Mouse (Mus musculus) neural tube, embryonic 11.5 days (tissue): Measurements from ENCODE around the gene Pakap. TPM values are rescaled to one million over a fixed set of nuclear protein-coding genes. Genes with fewer than 3 reads are reported as not detected.

Experiments used
- ATAC-seq: fragments of 200-750 bp; cut with Nextera tagmentation; 2 replicates; pipeline ENCODE4 v1.8.0; 2017; ENCODE audit warnings: moderate number of reproducible peaks, mild to moderate bottlenecking, moderate TSS enrichment, moderate library complexity; ENCODE audit not compliant: insufficient read depth, low FRiP score, low TSS enrichment
- DNase-seq: peaks from one replicate; pipeline ENCODE4 v3.0.0-alpha.2; 2015; ENCODE audit warnings: low spot score
- H3K27ac ChIP-seq: fragments of 300-500 bp; sonication (generic); 2 replicates; pipeline ENCODE4 v1.5.1; 2014; ENCODE audit warnings: low read depth, mild to moderate bottlenecking, low read length
- H3K27me3 ChIP-seq: fragments of 300-500 bp; sonication (generic); 2 replicates; pipeline ENCODE4 v1.6.1; 2014; ENCODE audit warnings: mild to moderate bottlenecking, low read length, mixed read lengths; ENCODE audit not compliant: control insufficient read depth, insufficient read depth
- H3K36me3 ChIP-seq: fragments of 300-500 bp; sonication (generic); 2 replicates; pipeline ENCODE4 v1.6.1; 2014; ENCODE audit warnings: mild to moderate bottlenecking, low read length, moderate library complexity, mixed read lengths; ENCODE audit not compliant: control insufficient read depth, insufficient read depth
- H3K4me1 ChIP-seq: fragments of 300-500 bp; sonication (generic); 2 replicates; pipeline ENCODE4 v1.6.1; 2014; ENCODE audit warnings: low read length, mixed read lengths; ENCODE audit not compliant: control insufficient read depth, insufficient read depth
- H3K4me2 ChIP-seq: fragments of 300-500 bp; sonication (generic); 2 replicates; pipeline ENCODE4 v1.6.1; 2014; ENCODE audit warnings: low read depth, mild to moderate bottlenecking, moderate library complexity
- H3K4me3 ChIP-seq: fragments of 300-500 bp; sonication (generic); 2 replicates; pipeline ENCODE4 v1.5.1; 2014; ENCODE audit warnings: low read depth, low read length
- H3K9ac ChIP-seq: fragments of 300-500 bp; sonication (generic); 2 replicates; pipeline ENCODE4 v1.6.1; 2014; ENCODE audit warnings: mild to moderate bottlenecking, low read length
- H3K9me3 ChIP-seq: fragments of 300-500 bp; sonication (generic); 2 replicates; pipeline ENCODE4 v1.6.1; 2016; ENCODE audit warnings: low read length; ENCODE audit not compliant: control insufficient read depth
- WGBS: fragments of 180-500 bp; shearing (Covaris S2); extraction: QIAGEN DNeasy Blood & Tissue Kit; methylation state at CpG from one replicate; pipeline ENCODE4 v1.1.7; 2014; 5-methylcytosine and 5-hydroxymethylcytosine counted together
- polyA plus RNA-seq: library from polyadenylated mRNA; unstranded; fragments of >200 nt; fragmentation: Nextera tagmentation; extraction: Ambion mirVana; gene quantifications from 2 replicates; pipeline ENCODE4 v1.2.1, GENCODE M21; 2014

The Pakap gene
- polyA plus RNA-seq, 1 experiment from 2014 or later: 20.8 TPM

- Histone ChIP-seq H3K9ac (no peak overlapping the region), H3K9me3 (no peaks in the 10 kb centered on the region), H3K36me3 (no peaks in the 10 kb centered on the region), H3K27ac (no peak overlapping the region), H3K4me2 (no peak overlapping the region), H3K4me1 (no peaks in the 10 kb centered on the region), H3K4me3 (no peak overlapping the region), H3K27me3 (no peaks in the 10 kb centered on the region)
- 69% methylated on average over 12 of the region's 12 CpGs for WGBS
- DNase-seq (no peak), ATAC-seq (no peak)
Observed at GRCm38 (mm10) chr4:57681511-57681910, 113.5 kb downstream of the Pakap start.

DNA sequence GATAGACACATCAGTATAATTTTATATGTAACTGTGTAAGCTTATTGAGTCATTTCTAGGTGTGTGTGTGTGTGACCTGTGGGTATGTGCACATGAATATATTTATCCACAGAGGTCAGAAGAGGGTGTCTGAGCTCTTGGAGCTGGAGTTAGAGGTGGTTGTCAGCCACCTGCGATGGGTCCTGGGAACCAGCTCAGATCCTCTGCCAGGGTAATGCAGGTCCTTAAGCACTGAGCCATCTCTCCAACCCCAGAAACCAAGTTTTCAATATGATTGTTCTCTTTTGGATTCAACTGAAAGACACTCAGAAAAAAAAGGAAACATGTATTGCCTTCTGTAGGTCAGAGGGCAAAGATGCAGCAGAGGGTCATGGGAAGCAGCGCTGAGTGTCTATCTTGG is 114.4 kb downstream of the Pakap start:
- no peak overlapping the region for H3K4me3 ChIP-seq
- H3K27me3 ChIP-seq: no peaks in the 10 kb centered on the region
- DNase-seq (no peak), ATAC-seq (no peak)
- 90% methylated on average over 2 of the region's 2 CpGs for WGBS
- H3K27ac ChIP-seq: no peak overlapping the region
- no peaks in the 10 kb centered on the region for H3K36me3 ChIP-seq
- H3K4me1 ChIP-seq: no peaks in the 10 kb centered on the region
- no peak overlapping the region for H3K4me2 ChIP-seq
- H3K9me3 ChIP-seq: no peaks in the 10 kb centered on the region
- no peak overlapping the region for H3K9ac ChIP-seq

DNA sequence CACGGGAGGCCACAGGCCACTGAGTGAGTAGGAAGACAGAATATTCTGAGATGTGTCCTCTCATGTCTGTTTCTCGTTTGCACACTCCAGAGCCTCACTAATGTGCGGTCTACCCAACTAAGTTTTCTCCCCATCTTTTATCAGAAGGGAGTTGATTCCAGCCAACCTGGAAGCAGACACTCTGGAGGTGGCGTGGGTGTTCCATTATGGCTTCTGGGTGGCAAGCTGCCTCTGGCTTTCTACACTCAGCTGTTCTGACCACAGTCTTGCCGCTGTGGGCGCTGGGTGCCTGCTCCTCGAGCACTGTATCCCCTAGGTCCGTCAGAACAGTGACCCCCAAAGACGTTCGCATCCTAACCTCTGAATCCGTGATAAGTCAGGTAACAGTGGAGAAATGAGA is 115.0 kb downstream of the Pakap start:
- WGBS: 90% methylated on average over 11 of the region's 11 CpGs
- DNase-seq: no peak

DNA sequence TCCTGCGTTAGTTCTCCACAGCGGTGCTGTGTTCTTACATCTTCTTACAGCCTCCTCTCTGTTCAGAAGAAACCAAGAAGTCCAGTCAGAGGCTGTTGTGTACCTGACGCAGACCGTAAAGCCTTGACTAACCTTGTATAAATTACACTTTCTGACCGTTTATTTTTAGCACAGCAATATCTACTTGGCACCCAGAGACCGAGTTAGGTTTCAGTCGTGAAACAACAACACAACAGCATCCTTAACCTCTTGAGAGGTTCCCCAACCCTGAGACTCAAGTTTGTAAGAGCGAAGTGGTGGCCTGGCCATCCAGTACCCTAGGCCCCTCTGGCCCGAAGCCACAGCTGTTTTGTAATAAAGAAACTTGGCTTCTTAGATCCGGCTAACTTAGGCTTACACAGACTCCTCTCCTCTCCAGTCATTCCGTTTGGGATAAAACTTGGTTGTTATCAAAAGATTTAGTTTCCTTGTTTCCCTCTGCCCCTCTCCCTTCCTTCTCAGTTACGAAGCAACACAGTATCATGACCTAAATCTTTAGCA is 116.8 kb downstream of the Pakap start:
- Histone ChIP-seq H3K4me3 (no peak overlapping the region), H3K36me3 (no peaks in the 10 kb centered on the region), H3K4me1 (no peaks in the 10 kb centered on the region), H3K9ac (no peak overlapping the region), H3K27me3 (no peaks in the 10 kb centered on the region), H3K27ac (no peak overlapping the region), H3K9me3 (no peaks in the 10 kb centered on the region), H3K4me2 (no peak overlapping the region)
- no peak for ATAC-seq
- 82% methylated on average over 12 of the region's 12 CpGs for WGBS
- no peak for DNase-seq

More for the DNA sequence above, 115.0 kb downstream of the Pakap start:
- Histone ChIP-seq H3K4me3 (no peak overlapping the region), H3K36me3 (no peaks in the 10 kb centered on the region), H3K4me1 (no peaks in the 10 kb centered on the region), H3K9me3 (no peaks in the 10 kb centered on the region), H3K27me3 (no peaks in the 10 kb centered on the region), H3K27ac (no peak overlapping the region), H3K4me2 (no peak overlapping the region), H3K9ac (no peak overlapping the region)
- no peak for ATAC-seq

DNA sequence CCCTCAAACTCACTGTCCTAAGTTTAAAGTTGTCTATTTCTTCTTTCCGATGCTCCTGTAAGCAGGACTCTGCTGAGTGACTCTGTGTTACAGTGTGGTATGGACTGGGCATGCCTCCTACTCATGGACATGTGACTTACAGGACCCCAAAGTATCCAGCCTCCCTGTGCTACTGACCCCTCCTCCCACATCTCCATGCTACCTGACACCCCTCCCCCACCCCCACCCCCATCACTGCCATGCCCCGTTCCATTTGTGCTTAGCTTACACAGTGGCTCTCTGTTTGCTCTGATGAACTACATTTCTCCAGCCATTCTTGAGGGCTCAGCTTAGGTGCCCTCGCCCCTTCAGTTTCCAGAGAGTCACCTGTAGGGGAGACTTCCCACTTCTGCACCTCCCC is 118.8 kb downstream of the Pakap start:
- no peak for DNase-seq
- ATAC-seq: no peak
- H3K4me1 ChIP-seq: no peaks in the 10 kb centered on the region
- no peaks in the 10 kb centered on the region for H3K36me3 ChIP-seq
- WGBS: 70% methylated on average over 3 of the region's 3 CpGs
- H3K4me2 ChIP-seq: no peak overlapping the region
- no peak overlapping the region for H3K27ac ChIP-seq
- no peak overlapping the region for H3K4me3 ChIP-seq
- H3K9ac ChIP-seq: no peak overlapping the region
- H3K9me3 ChIP-seq: no peaks in the 10 kb centered on the region
- no peaks in the 10 kb centered on the region for H3K27me3 ChIP-seq

GRCm38 (mm10) chr4:57687583-57687982 is 119.6 kb downstream of the Pakap start:
- ATAC-seq (no peak), DNase-seq (no peak)
- H3K4me3 ChIP-seq: no peak overlapping the region
- H3K27ac ChIP-seq: no peak overlapping the region
- no peak overlapping the region for H3K4me2 ChIP-seq
- H3K4me1 ChIP-seq: no peaks in the 10 kb centered on the region
- no peak overlapping the region for H3K9ac ChIP-seq
- WGBS: 81% methylated on average over 3 of the region's 3 CpGs
- no peaks in the 10 kb centered on the region for H3K36me3 ChIP-seq
- no peaks in the 10 kb centered on the region for H3K9me3 ChIP-seq
- no peaks in the 10 kb centered on the region for H3K27me3 ChIP-seq

- Histone ChIP-seq H3K27me3 (no peaks in the 10 kb centered on the region), H3K36me3 (no peaks in the 10 kb centered on the region), H3K4me2 (no peak overlapping the region), H3K27ac (no peak overlapping the region), H3K9me3 (no peaks in the 10 kb centered on the region), H3K4me3 (no peak overlapping the region), H3K4me1 (no peaks in the 10 kb centered on the region), H3K9ac (no peak overlapping the region)
- WGBS: 80% methylated on average over 9 of the region's 9 CpGs
- ATAC-seq (no peak), DNase-seq (no peak)
Observed at GRCm38 (mm10) chr4:57688131-57688530, 120.2 kb downstream of the Pakap start.

GRCm38 (mm10) chr4:57690001-57690400 is 122.0 kb downstream of the Pakap start:
- no peak for ATAC-seq

GRCm38 (mm10) chr4:57690805-57691204 is 122.8 kb downstream of the Pakap start:
- Histone ChIP-seq H3K4me1 (no peaks in the 10 kb centered on the region), H3K27me3 (no peaks in the 10 kb centered on the region), H3K27ac (no peak overlapping the region), H3K4me3 (no peak overlapping the region), H3K36me3 (no peaks in the 10 kb centered on the region), H3K4me2 (no peak overlapping the region), H3K9me3 (no peaks in the 10 kb centered on the region), H3K9ac (no peak overlapping the region)
- DNase-seq (no peak), ATAC-seq (no peak)
- 18% methylated on average over 1 of the region's 1 CpGs for WGBS

More at GRCm38 (mm10) chr4:57690001-57690400, 122.0 kb downstream of the Pakap start:
- Histone ChIP-seq H3K9me3 (no peaks in the 10 kb centered on the region), H3K4me2 (no peak overlapping the region), H3K36me3 (no peaks in the 10 kb centered on the region), H3K27ac (no peak overlapping the region), H3K4me3 (no peak overlapping the region), H3K27me3 (no peaks in the 10 kb centered on the region), H3K9ac (no peak overlapping the region), H3K4me1 (no peaks in the 10 kb centered on the region)
- 67% methylated on average over 6 of the region's 6 CpGs for WGBS
- DNase-seq: no peak
